Mouse (Mus musculus) spleen, postnatal 10 days (tissue): Measurements from ENCODE around the gene Col5a2.
"Not testable (repeated sequence)": the region's sequence is repeated elsewhere in the genome, so short reads cannot be mapped to it uniquely, and the experiment has no call there.

Source experiments
- DNase-seq, 2 experiments: peaks; one replicate each; pipeline ENCODE4 v3.0.0; 2021 to 2022; ENCODE audit warnings: low spot score in 2 of 2

Gene Col5a2

GRCm38 (mm10) chr1:45502865-45503332, at the start of gene Col5a2:
Gene Col5a2, minus strand, starts transcription at chr1:45503282.
- DNase-seq: peak in 1 of 2 experiments; percentile 10

GRCm38 (mm10) chr1:45550531-45550930, 47.4 kb upstream of the Col5a2 start:
- DNase-seq: no peak

GRCm38 (mm10) chr1:45541888-45542287, 38.8 kb upstream of the Col5a2 start:
- no peak for DNase-seq

GRCm38 (mm10) chr1:45541161-45541560, 38.1 kb upstream of the Col5a2 start:
- no peak for DNase-seq

- DNase-seq: no peak
Measured at GRCm38 (mm10) chr1:45531486-45531885, 28.4 kb upstream of the Col5a2 start.

GRCm38 (mm10) chr1:45527476-45527875, 24.4 kb upstream of the Col5a2 start:
- not testable (repeated sequence) for DNase-seq

GRCm38 (mm10) chr1:45523601-45524000, 20.5 kb upstream of the Col5a2 start:
- no peak for DNase-seq

GRCm38 (mm10) chr1:45521486-45521885, 18.4 kb upstream of the Col5a2 start:
- DNase-seq: no peak

- DNase-seq: no peak
Measured at GRCm38 (mm10) chr1:45502241-45502741, 791 bp downstream of the Col5a2 start.

- no peak for DNase-seq
Measured at GRCm38 (mm10) chr1:45501437-45501836, 1.6 kb downstream of the Col5a2 start.

GRCm38 (mm10) chr1:45500456-45500855, 2.6 kb downstream of the Col5a2 start:
- DNase-seq: no peak

GRCm38 (mm10) chr1:45495025-45495424, 8.1 kb downstream of the Col5a2 start:
- DNase-seq: no peak

- DNase-seq: no peak
Measured at GRCm38 (mm10) chr1:45492130-45492723, 10.9 kb downstream of the Col5a2 start.

- no peak for DNase-seq
Measured at GRCm38 (mm10) chr1:45490451-45490850, 12.6 kb downstream of the Col5a2 start.

- DNase-seq: no peak
Measured at GRCm38 (mm10) chr1:45488291-45488690, 14.8 kb downstream of the Col5a2 start.

GRCm38 (mm10) chr1:45483001-45483400, 20.1 kb downstream of the Col5a2 start:
- DNase-seq: no peak

- DNase-seq: no peak
Measured at GRCm38 (mm10) chr1:45481876-45482275, 21.2 kb downstream of the Col5a2 start.

- no peak for DNase-seq
Measured at GRCm38 (mm10) chr1:45479087-45479486, 24.0 kb downstream of the Col5a2 start.

- DNase-seq: no peak
Measured at GRCm38 (mm10) chr1:45472751-45473150, 30.3 kb downstream of the Col5a2 start.

GRCm38 (mm10) chr1:45460767-45461166, 42.3 kb downstream of the Col5a2 start:
- DNase-seq: no peak

GRCm38 (mm10) chr1:45455763-45456162, 47.3 kb downstream of the Col5a2 start:
- DNase-seq: no peak

GRCm38 (mm10) chr1:45448856-45449255, 54.2 kb downstream of the Col5a2 start:
- no peak for DNase-seq

- no peak for DNase-seq
Measured at GRCm38 (mm10) chr1:45431922-45432321, 71.2 kb downstream of the Col5a2 start.

- DNase-seq: no peak
Measured at GRCm38 (mm10) chr1:45430520-45430919, 72.6 kb downstream of the Col5a2 start.
